ENCODE assay signal across 8 mouse cellular contexts in the genomic region with DNA sequence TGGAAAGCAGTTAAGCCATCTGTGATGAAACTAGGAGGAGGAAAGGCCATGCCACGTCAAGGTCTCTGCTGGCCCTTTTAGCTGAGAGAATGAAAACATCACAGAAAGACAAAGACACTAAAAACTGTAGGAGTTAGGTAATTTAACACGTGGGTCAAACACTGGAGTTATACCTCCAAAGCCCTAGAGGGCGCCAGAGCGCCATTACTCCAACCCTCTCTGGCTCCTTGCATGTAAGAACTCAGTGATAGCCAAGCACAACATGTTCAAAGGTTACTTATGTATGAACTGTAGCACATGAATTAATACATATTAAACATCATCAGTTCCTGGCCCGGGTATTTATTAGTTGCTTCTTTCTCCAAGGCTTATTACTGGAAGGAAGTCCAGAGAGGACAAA. TPM values are rescaled to one million over a fixed set of nuclear protein-coding genes. Genes with fewer than 3 reads are reported as not detected.
A peak's percentile ranks its signal among the peaks of the same experiment; 100 is the strongest.
DNase-seq lines count a peak whose midpoint lies in the region; ATAC-seq and TF ChIP-seq lines count a peak whose summit lies in the region.

No protein-coding gene starts in this region.

- ATAC-seq in kidney, embryonic 16.5 days (ENCODE audit: low FRiP score, low TSS enrichment), result no peak
- ATAC-seq in erythroblast, adult 5-6 weeks (replicated peaks; ENCODE audit: low FRiP score, poor library complexity, severe bottlenecking), result peak; percentile 72
- ATAC-seq in lung, embryonic 14.5 days (ENCODE audit: insufficient read depth), result no peak
- ATAC-seq in stomach, postnatal 0 days (ENCODE audit: low FRiP score, low TSS enrichment), result no peak
- no peak for ATAC-seq in frontal cortex, adult (ENCODE audit: low TSS enrichment)

- 56% methylated on average over 5 of the region's 5 CpGs for WGBS in kidney, embryonic 16.5 days
- WGBS in lung, embryonic 14.5 days, result 49% methylated on average over 5 of the region's 5 CpGs
- WGBS in stomach, postnatal 0 days, result 55% methylated on average over 5 of the region's 5 CpGs

- peaks cover 8% of the 10 kb centered on the region; the same call in 1 of the 2 replicates for H3K36me3 ChIP-seq in kidney, embryonic 16.5 days (ENCODE audit: insufficient read depth, low read length)
- no peaks in the 10 kb centered on the region for H3K36me3 ChIP-seq in lung, embryonic 14.5 days (ENCODE audit: insufficient read depth)
- H3K36me3 ChIP-seq in stomach, postnatal 0 days (ENCODE audit: control insufficient read depth, insufficient read depth, low read length), result no peaks in the 10 kb centered on the region

- peak; percentile 56 for DNase-seq in kidney, adult 18-20 months
- DNase-seq in MEL-GATA-1-ER (ENCODE audit: extremely low read depth, low read depth), result peak; percentile 81
- peak; percentile 56 for DNase-seq in lung, embryonic 14.5 days
- peak; percentile 74 for DNase-seq in stomach, postnatal 0 days (ENCODE audit: low spot score)
- DNase-seq in left cerebral cortex, adult 8-10 months (ENCODE audit: low spot score in 2 of 2), result no peak

- H3K27me3 ChIP-seq in kidney, embryonic 16.5 days (ENCODE audit: insufficient read depth, low read length), result no peaks in the 10 kb centered on the region
- H3K27me3 ChIP-seq in lung, embryonic 14.5 days (ENCODE audit: insufficient read depth, low read length), result no peaks in the 10 kb centered on the region
- H3K27me3 ChIP-seq in stomach, postnatal 0 days (ENCODE audit: control insufficient read depth, insufficient read depth, low read length), result no peaks in the 10 kb centered on the region

- no peak for TF ChIP-seq EP300 in stomach, postnatal 0 days (optimal IDR thresholded peaks at IDR 0.05)

- H3K4me3 ChIP-seq in kidney, embryonic 16.5 days (ENCODE audit: low read length), result no peak overlapping the region
- H3K4me3 ChIP-seq in lung, embryonic 14.5 days (ENCODE audit: low read depth, low read length), result no peak overlapping the region
- no peak overlapping the region for H3K4me3 ChIP-seq in stomach, postnatal 0 days (ENCODE audit: low read depth, low read length)

- H3K4me2 ChIP-seq in kidney, embryonic 16.5 days (replicated peaks; ENCODE audit: low read depth, low read length), result no peak overlapping the region
- no peak overlapping the region for H3K4me2 ChIP-seq in lung, embryonic 14.5 days
- H3K4me2 ChIP-seq in stomach, postnatal 0 days (replicated peaks; ENCODE audit: low read depth), result no peak overlapping the region

- H3K27ac ChIP-seq in kidney, embryonic 16.5 days (ENCODE audit: low read length), result no peak overlapping the region
- no peak overlapping the region for H3K27ac ChIP-seq in lung, embryonic 14.5 days (ENCODE audit: low read depth)
- no peak overlapping the region for H3K27ac ChIP-seq in stomach, postnatal 0 days (replicated peaks)

- peaks cover 6% of the 10 kb centered on the region for H3K4me1 ChIP-seq in kidney, embryonic 16.5 days (ENCODE audit: insufficient read depth, low read length)
- peaks cover 11% of the 10 kb centered on the region for H3K4me1 ChIP-seq in lung, embryonic 14.5 days (ENCODE audit: insufficient read depth)
- H3K4me1 ChIP-seq in stomach, postnatal 0 days (replicated peaks; ENCODE audit: control insufficient read depth, insufficient read depth), result peaks cover 5% of the 10 kb centered on the region

- peak; percentile 59 for TF ChIP-seq CTCF in lung, embryonic 14.5 days (IDR thresholded peaks at IDR 0.05; ENCODE audit: low read depth)
- TF ChIP-seq CTCF in stomach, postnatal 0 days (IDR thresholded peaks at IDR 0.05; ENCODE audit: low read depth), result peak; percentile 74

- H3K9me3 ChIP-seq in kidney, embryonic 16.5 days (ENCODE audit: low read length), result no peaks in the 10 kb centered on the region
- no peaks in the 10 kb centered on the region for H3K9me3 ChIP-seq in lung, embryonic 14.5 days (ENCODE audit: low read depth, low read length)
- H3K9me3 ChIP-seq in stomach, postnatal 0 days (ENCODE audit: control insufficient read depth, low read length), result no peaks in the 10 kb centered on the region

- no peak overlapping the region for H3K9ac ChIP-seq in kidney, embryonic 16.5 days (replicated peaks; ENCODE audit: low read length)
- no peak overlapping the region for H3K9ac ChIP-seq in lung, embryonic 14.5 days
- no peak overlapping the region for H3K9ac ChIP-seq in stomach, postnatal 0 days (ENCODE audit: low read length)

RNA-seq across cellular contexts. Expression of a gene that starts 58.8 kb away (rescaled TPM):
- 0.71 and 0.72 TPM in 2 replicates for polyA plus RNA-seq in kidney, embryonic 16.5 days (2015; fragmentation: Nextera tagmentation; extraction: Ambion mirVana)
- not detected in 2 replicates for total RNA-seq in erythroblast, adult 5-6 weeks (2015; ENCODE audit: low replicate concordance)
- total RNA-seq in erythroblast, adult 5-6 weeks (2017; ENCODE audit: low replicate concordance), result not detected in 2 replicates
- polyA plus RNA-seq in lung, embryonic 14.5 days (2014; fragmentation: Nextera tagmentation; extraction: Ambion mirVana), result 1.3 and 2.0 TPM in 2 replicates
- polyA plus RNA-seq in stomach, postnatal 0 days (2015; fragmentation: Nextera tagmentation; extraction: Ambion mirVana), result 2.0 and 3.9 TPM in 2 replicates
- total RNA-seq in left cerebral cortex, adult 8-10 months (2022), result 1 to 10 TPM in 3 of 4 experiments, not detected in 1; 1.2 to 1.7 (median 1.6) TPM

RNA-seq across cellular contexts. Expression of a gene that starts 59.3 kb away (rescaled TPM):
- 81.5 and 84.7 TPM in 2 replicates for polyA plus RNA-seq in kidney, embryonic 16.5 days (2015; fragmentation: Nextera tagmentation; extraction: Ambion mirVana)
- total RNA-seq in erythroblast, adult 5-6 weeks (2015; ENCODE audit: low replicate concordance), result 68.6 and 68.8 TPM in 2 replicates
- total RNA-seq in erythroblast, adult 5-6 weeks (2017; ENCODE audit: low replicate concordance), result 58.3 and 77.7 TPM in 2 replicates
- 91.2 and 96.3 TPM in 2 replicates for polyA plus RNA-seq in lung, embryonic 14.5 days (2014; fragmentation: Nextera tagmentation; extraction: Ambion mirVana)
- 70.7 and 73.9 TPM in 2 replicates for polyA plus RNA-seq in stomach, postnatal 0 days (2015; fragmentation: Nextera tagmentation; extraction: Ambion mirVana)
- 10 to 100 TPM; 79.2 to 88.1 (median 83.0) TPM for total RNA-seq in left cerebral cortex, adult 8-10 months (2022)

Comparison
In these comparisons a context has a peak if more than half of its experiments do, and no peak if none do; other contexts are left out.
1. DNase-seq: peak in kidney, adult 18-20 months (single experiment), MEL-GATA-1-ER (single experiment), lung, embryonic 14.5 days (single experiment) and stomach, postnatal 0 days (single experiment); none in left cerebral cortex, adult 8-10 months (0 of 2).